Mouse (Mus musculus) liver, embryonic 11.5 days (tissue): ENCODE results near the gene Cry2. TPM values are rescaled to one million over a fixed set of nuclear protein-coding genes. Genes with fewer than 3 reads are reported as not detected.

Experiments used
- ATAC-seq: fragments of 200-750 bp; cut with Nextera tagmentation; replicated peaks from 2 replicates; pipeline ENCODE4 v1.8.0; 2017; ENCODE audit warnings: moderate number of reproducible peaks, mild to moderate bottlenecking, moderate TSS enrichment, moderate library complexity; ENCODE audit not compliant: low FRiP score
- DNase-seq: peaks from one replicate; pipeline ENCODE4 v3.0.0-alpha.2; 2017; ENCODE audit warnings: low spot score
- H3K27ac ChIP-seq: fragments of 300-500 bp; sonication (generic); 2 replicates; pipeline ENCODE4 v1.5.1; 2014; ENCODE audit warnings: mild to moderate bottlenecking, low read depth, low read length, control low read depth
- H3K27me3 ChIP-seq: fragments of 300-500 bp; sonication (generic); replicated peaks from 2 replicates; pipeline ENCODE4 v1.6.1; 2014; ENCODE audit warnings: low read length, mixed read lengths; ENCODE audit not compliant: control insufficient read depth, insufficient read depth
- H3K36me3 ChIP-seq: fragments of 300-500 bp; sonication (generic); 2 replicates; pipeline ENCODE4 v1.6.1; 2014; ENCODE audit warnings: mild to moderate bottlenecking, low read length, moderate library complexity, mixed read lengths; ENCODE audit not compliant: control insufficient read depth, insufficient read depth
- H3K4me1 ChIP-seq: fragments of 300-500 bp; sonication (generic); replicated peaks from 2 replicates; pipeline ENCODE4 v1.6.1; 2014; ENCODE audit warnings: low read length, mixed read lengths; ENCODE audit not compliant: control insufficient read depth, insufficient read depth
- H3K4me2 ChIP-seq: fragments of 300-500 bp; sonication (generic); 2 replicates; pipeline ENCODE4 v1.6.1; 2014; ENCODE audit warnings: mild to moderate bottlenecking, control low read depth, moderate library complexity
- H3K4me3 ChIP-seq: fragments of 300-500 bp; sonication (generic); 2 replicates; pipeline ENCODE4 v1.5.1; 2014; ENCODE audit warnings: low read depth, low read length, control low read depth
- H3K9ac ChIP-seq: fragments of 300-500 bp; sonication (generic); 2 replicates; pipeline ENCODE4 v1.6.1; 2014; ENCODE audit warnings: low read depth, low read length, control low read depth
- H3K9me3 ChIP-seq: fragments of 300-500 bp; sonication (generic); 2 replicates; pipeline ENCODE4 v1.6.1; 2016; ENCODE audit warnings: low read length, inconsistent platforms, mixed read lengths; ENCODE audit not compliant: control insufficient read depth
- WGBS: fragments of 180-500 bp; shearing (Covaris S2); extraction: QIAGEN DNeasy Blood & Tissue Kit; methylation state at CpG from one replicate; pipeline ENCODE4 v1.1.7; 2014; 5-methylcytosine and 5-hydroxymethylcytosine counted together
- polyA plus RNA-seq: library from polyadenylated mRNA; unstranded; fragments of >200 nt; fragmentation: Nextera tagmentation; extraction: Ambion mirVana; gene quantifications from 2 replicates; pipeline ENCODE4 v1.2.1, GENCODE M21; 2014

Gene Cry2
- polyA plus RNA-seq, 1 experiment from 2014 or later: 22.5 TPM

- no peaks in the 10 kb centered on the region for H3K4me1 ChIP-seq
- H3K9me3 ChIP-seq: no peaks in the 10 kb centered on the region
- DNase-seq: no peak
- H3K4me2 ChIP-seq: no peak overlapping the region
- ATAC-seq: no peak
- no peaks in the 10 kb centered on the region for H3K27me3 ChIP-seq
- H3K27ac ChIP-seq: no peak overlapping the region
- no peak overlapping the region for H3K4me3 ChIP-seq
- no peak overlapping the region for H3K9ac ChIP-seq
- 79% methylated on average over 12 of the region's 12 CpGs for WGBS
- H3K36me3 ChIP-seq: no peaks in the 10 kb centered on the region
Measured at GRCm38 (mm10) chr2:92471886-92472670, 38.2 kb upstream of the Cry2 start.

GRCm38 (mm10) chr2:92464690-92465089 lies 30.8 kb upstream of the Cry2 start:
- H3K4me1 ChIP-seq: 0 out of 2 replicates have a peak, but pooled peaks cover 3% of the 10 kb centered on the region
- peaks cover 7% of the 10 kb centered on the region; the same call in 1 of the 2 replicates for H3K27me3 ChIP-seq
- WGBS: 54% methylated on average over 3 of the region's 3 CpGs
- H3K9ac ChIP-seq: no peak overlapping the region
- no peak overlapping the region for H3K27ac ChIP-seq
- no peak overlapping the region for H3K4me3 ChIP-seq
- no peak overlapping the region for H3K4me2 ChIP-seq
- no peak for DNase-seq
- no peaks in the 10 kb centered on the region for H3K36me3 ChIP-seq
- H3K9me3 ChIP-seq: no peaks in the 10 kb centered on the region
- no peak for ATAC-seq

GRCm38 (mm10) chr2:92461215-92461614 lies 27.4 kb upstream of the Cry2 start:
- no peak overlapping the region for H3K9ac ChIP-seq
- H3K4me2 ChIP-seq: no peak overlapping the region
- peaks cover 31% of the 10 kb centered on the region for H3K4me1 ChIP-seq
- no peaks in the 10 kb centered on the region for H3K36me3 ChIP-seq
- DNase-seq: no peak
- H3K27ac ChIP-seq: no peak overlapping the region
- no peak overlapping the region for H3K4me3 ChIP-seq
- ATAC-seq: no peak
- H3K27me3 ChIP-seq: peaks cover 7% of the 10 kb centered on the region; the same call in 1 of the 2 replicates
- no peaks in the 10 kb centered on the region for H3K9me3 ChIP-seq
- 74% methylated on average over 1 of the region's 1 CpGs for WGBS

GRCm38 (mm10) chr2:92459921-92460707 lies 26.3 kb upstream of the Cry2 start, which contains the start of gene Slc35c1:
TSS of gene Slc35c1 (minus strand) at chr2:92460538.
- ATAC-seq: peak; percentile 11; the same call in 1 of the 2 replicates
- H3K4me2 ChIP-seq: peak within 1 kb of the TSS; percentile 99
- peaks cover 7% of the 10 kb centered on the region; the same call in 1 of the 2 replicates for H3K27me3 ChIP-seq
- peak within 1 kb of the TSS; percentile 75 for H3K9ac ChIP-seq
- peaks cover 34% of the 10 kb centered on the region for H3K4me1 ChIP-seq
- H3K27ac ChIP-seq: peak within 1 kb of the TSS; percentile 34; the same call in 1 of the 2 replicates
- H3K36me3 ChIP-seq: no peaks in the 10 kb centered on the region
- WGBS: 3% methylated on average over 34 of the region's 34 CpGs
- DNase-seq: no peak
- peak within 1 kb of the TSS; percentile 76 for H3K4me3 ChIP-seq
- H3K9me3 ChIP-seq: no peaks in the 10 kb centered on the region

GRCm38 (mm10) chr2:92459141-92459920 lies 25.5 kb upstream of the Cry2 start:
- peak; percentile 87 for ATAC-seq

GRCm38 (mm10) chr2:92458481-92458880 lies 24.6 kb upstream of the Cry2 start:
- Histone ChIP-seq H3K36me3 (peaks cover 5% of the 10 kb centered on the region; the same call in 1 of the 2 replicates), H3K27ac (no peak overlapping the region), H3K9ac (peak overlapping the region; percentile 75), H3K9me3 (no peaks in the 10 kb centered on the region), H3K4me1 (peaks cover 34% of the 10 kb centered on the region), H3K27me3 (peaks cover 7% of the 10 kb centered on the region; the same call in 1 of the 2 replicates), H3K4me3 (peak overlapping the region; percentile 76), H3K4me2 (peak overlapping the region; percentile 99)
- no peak for ATAC-seq
- no peak for DNase-seq
- WGBS: 44% methylated on average over 13 of the region's 13 CpGs

More at GRCm38 (mm10) chr2:92459141-92459920, 25.5 kb upstream of the Cry2 start:
- Histone ChIP-seq H3K27ac (peak overlapping the region; percentile 34; the same call in 1 of the 2 replicates), H3K9ac (peak overlapping the region; percentile 75), H3K4me1 (peaks cover 34% of the 10 kb centered on the region), H3K4me2 (peak overlapping the region; percentile 99), H3K4me3 (peak overlapping the region; percentile 76), H3K9me3 (no peaks in the 10 kb centered on the region), H3K36me3 (peaks cover 2% of the 10 kb centered on the region; the same call in 1 of the 2 replicates), H3K27me3 (peaks cover 7% of the 10 kb centered on the region; the same call in 1 of the 2 replicates)
- WGBS: 1% methylated on average over 55 of the region's 55 CpGs
- DNase-seq: peak; percentile 80

GRCm38 (mm10) chr2:92456970-92457530 lies 23.2 kb upstream of the Cry2 start:
- ATAC-seq (no peak), DNase-seq (no peak)
- no peak overlapping the region for H3K27ac ChIP-seq
- H3K36me3 ChIP-seq: peaks cover 5% of the 10 kb centered on the region; the same call in 1 of the 2 replicates
- H3K4me1 ChIP-seq: peaks cover 34% of the 10 kb centered on the region
- peaks cover 7% of the 10 kb centered on the region; the same call in 1 of the 2 replicates for H3K27me3 ChIP-seq
- no peaks in the 10 kb centered on the region for H3K9me3 ChIP-seq
- 66% methylated on average over 8 of the region's 8 CpGs for WGBS
- H3K4me2 ChIP-seq: peak overlapping the region; percentile 99
- H3K9ac ChIP-seq: 0 out of 2 replicates have a peak overlapping the region, but pooled peaks have one; percentile 7
- H3K4me3 ChIP-seq: no peak overlapping the region; the same call in 1 of the 2 replicates
